Mouse (Mus musculus) splenic B cell, adult 2 months (primary cell): ENCODE data around the gene Sprr2d.

Experiments
- DNase-seq: peaks from one replicate; pipeline ENCODE4 v3.0.0-alpha.2; 2011; ENCODE audit warnings: low read depth, low spot score
- H3K27me3 ChIP-seq: 2 replicates; pipeline ENCODE4 v1.6.1; 2012; ENCODE audit warnings: mild to moderate bottlenecking, low read length, moderate library complexity, mixed read lengths; ENCODE audit not compliant: control insufficient read depth, poor library complexity, insufficient read depth, severe bottlenecking
- H3K36me3 ChIP-seq: 2 replicates; pipeline ENCODE4 v1.6.1; 2012; ENCODE audit warnings: mild to moderate bottlenecking, low read length, moderate library complexity, mixed read lengths; ENCODE audit not compliant: control insufficient read depth, poor library complexity, insufficient read depth, severe bottlenecking

Sprr2d gene

GRCm38 (mm10) chr3:92338840-92339239, at the start of gene Sprr2d:
Gene Sprr2d, plus strand, starts transcription at chr3:92339140.
- H3K27me3 ChIP-seq = no peaks in the 10 kb centered on the region
- no peak for DNase-seq
- H3K36me3 ChIP-seq = no peaks in the 10 kb centered on the region

- no peaks in the 10 kb centered on the region for H3K27me3 ChIP-seq
- DNase-seq = no peak
- H3K36me3 ChIP-seq = no peaks in the 10 kb centered on the region
Measured at GRCm38 (mm10) chr3:92307406-92307805, 31.5 kb upstream of the Sprr2d start.

GRCm38 (mm10) chr3:92316320-92316719, 22.6 kb upstream of the Sprr2d start, which contains the start of gene Sprr2b:
Gene Sprr2b, plus strand, starts transcription at chr3:92316620.
- DNase-seq = no peak
- H3K27me3 ChIP-seq = no peaks in the 10 kb centered on the region
- H3K36me3 ChIP-seq = no peaks in the 10 kb centered on the region

- no peak for DNase-seq
- H3K27me3 ChIP-seq = no peaks in the 10 kb centered on the region
- no peaks in the 10 kb centered on the region for H3K36me3 ChIP-seq
Measured at GRCm38 (mm10) chr3:92317384-92317783, 21.6 kb upstream of the Sprr2d start.

- no peaks in the 10 kb centered on the region for H3K36me3 ChIP-seq
- no peak for DNase-seq
- no peaks in the 10 kb centered on the region for H3K27me3 ChIP-seq
Measured at GRCm38 (mm10) chr3:92336278-92336677, 2.7 kb upstream of the Sprr2d start.

GRCm38 (mm10) chr3:92351843-92352242, 12.9 kb downstream of the Sprr2d start, which contains the start of gene Sprr2e:
Gene Sprr2e, plus strand, starts transcription at chr3:92352143.
- H3K27me3 ChIP-seq = no peaks in the 10 kb centered on the region
- H3K36me3 ChIP-seq = no peaks in the 10 kb centered on the region
- DNase-seq = no peak

- no peak for DNase-seq
- Histone ChIP-seq H3K27me3 (no peaks in the 10 kb centered on the region), H3K36me3 (no peaks in the 10 kb centered on the region)
Measured at GRCm38 (mm10) chr3:92361619-92362018, 22.7 kb downstream of the Sprr2d start.

- no peaks in the 10 kb centered on the region for H3K36me3 ChIP-seq
- H3K27me3 ChIP-seq = no peaks in the 10 kb centered on the region
- DNase-seq = no peak
Measured at GRCm38 (mm10) chr3:92364887-92365286, 25.9 kb downstream of the Sprr2d start, which contains the start of gene Sprr2f. Gene Sprr2f, plus strand, starts transcription at chr3:92365187.

GRCm38 (mm10) chr3:92373613-92374012, 34.7 kb downstream of the Sprr2d start:
- Histone ChIP-seq H3K27me3 (no peaks in the 10 kb centered on the region), H3K36me3 (no peaks in the 10 kb centered on the region)
- DNase-seq = no peak

- H3K27me3 ChIP-seq = no peaks in the 10 kb centered on the region
- no peaks in the 10 kb centered on the region for H3K36me3 ChIP-seq
- DNase-seq = no peak
Measured at GRCm38 (mm10) chr3:92385385-92385784, 46.4 kb downstream of the Sprr2d start, which contains the start of gene Sprr2h. Gene Sprr2h, plus strand, starts transcription at chr3:92385685.
